Mouse (Mus musculus): Measurements from ENCODE around the gene Tex12. TPM values are rescaled to one million over a fixed set of nuclear protein-coding genes. Genes with fewer than 3 reads are reported as not detected.
A peak's percentile ranks its signal among the peaks of the same experiment; 100 is the strongest.

Gene Tex12
- not detected for total RNA-seq (2021)
- long read RNA-seq, experiment 1, partial matches to known transcripts, result 0 of 1 reads
- long read RNA-seq, experiment 1, other reads (novel, unspliced or antisense), result 0 of 1 reads
- long read RNA-seq, experiment 2, result 0 reads

- intact Hi-C loops (cut with DNase I), result no loop called here
- no peak for DNase-seq (ENCODE audit: low spot score in 2 of 2)
Observed at GRCm38 (mm10) chr9:50561145-50561917, at the start of gene Tex12. Gene Tex12 (minus strand): TSS chr9:50561325.

GRCm38 (mm10) chr9:50604338-50604737 is 43.2 kb upstream of the Tex12 start:
- DNase-seq (ENCODE audit: low spot score in 2 of 2), result no peak
- intact Hi-C loops (cut with DNase I), result no loop called here

GRCm38 (mm10) chr9:50603998-50604324 is 42.8 kb upstream of the Tex12 start:
- intact Hi-C loops (cut with DNase I), result no loop called here
- DNase-seq (ENCODE audit: low spot score in 2 of 2), result no peak

- intact Hi-C loops (cut with DNase I), result no loop called here
- DNase-seq (ENCODE audit: low spot score in 2 of 2), result peak; percentile 95 to 97
Observed at GRCm38 (mm10) chr9:50603189-50603997, 42.3 kb upstream of the Tex12 start, which contains the start of the genes Sdhd and Timm8b. Gene Sdhd (minus strand): TSS chr9:50603812. Gene Timm8b (plus strand): TSS chr9:50603910.

GRCm38 (mm10) chr9:50602055-50602845 is 41.1 kb upstream of the Tex12 start:
- DNase-seq (ENCODE audit: low spot score in 2 of 2), result no peak
- intact Hi-C loops (cut with DNase I), result no loop called here

- intact Hi-C loops (cut with DNase I), result no loop called here
- no peak for DNase-seq (ENCODE audit: low spot score in 2 of 2)
Observed at GRCm38 (mm10) chr9:50601536-50601935, 40.4 kb upstream of the Tex12 start.

GRCm38 (mm10) chr9:50596973-50597372 is 35.8 kb upstream of the Tex12 start:
- intact Hi-C loops (cut with DNase I), result loop anchor here (10.0 kb wide), 1 partner anchor 142 kb away; no protein-coding TSS in a partner anchor
- DNase-seq (ENCODE audit: low spot score in 2 of 2), result no peak

GRCm38 (mm10) chr9:50594794-50595417 is 33.8 kb upstream of the Tex12 start:
- no peak for DNase-seq (ENCODE audit: low spot score in 2 of 2)
- intact Hi-C loops (cut with DNase I), result loop anchor here (10.0 kb wide), 1 partner anchor 140 kb away; no protein-coding TSS in a partner anchor

- no peak for DNase-seq (ENCODE audit: low spot score in 2 of 2)
- intact Hi-C loops (cut with DNase I), result loop anchor here (10.0 kb wide), 1 partner anchor 139 kb away; no protein-coding TSS in a partner anchor
Observed at GRCm38 (mm10) chr9:50593544-50593943, 32.4 kb upstream of the Tex12 start.

- intact Hi-C loops (cut with DNase I), result loop anchor here (10.0 kb wide), 1 partner anchor 138 kb away; no protein-coding TSS in a partner anchor
Observed at GRCm38 (mm10) chr9:50592955-50593354, 31.8 kb upstream of the Tex12 start.

GRCm38 (mm10) chr9:50590856-50591518 is 29.9 kb upstream of the Tex12 start:
- intact Hi-C loops (cut with DNase I), result loop anchor here (10.0 kb wide), 1 partner anchor 136 kb away; no protein-coding TSS in a partner anchor

More at GRCm38 (mm10) chr9:50592955-50593354, 31.8 kb upstream of the Tex12 start:
- DNase-seq (ENCODE audit: low spot score in 2 of 2), result no peak

GRCm38 (mm10) chr9:50586955-50587354 is 25.8 kb upstream of the Tex12 start:
- DNase-seq (ENCODE audit: low spot score in 2 of 2), result no peak
- intact Hi-C loops (cut with DNase I), result no loop called here

More at GRCm38 (mm10) chr9:50590856-50591518, 29.9 kb upstream of the Tex12 start:
- no peak for DNase-seq (ENCODE audit: low spot score in 2 of 2)

GRCm38 (mm10) chr9:50585145-50585818 is 24.2 kb upstream of the Tex12 start:
- DNase-seq (ENCODE audit: low spot score in 2 of 2), result no peak
- intact Hi-C loops (cut with DNase I), result no loop called here

GRCm38 (mm10) chr9:50580370-50580769 is 19.2 kb upstream of the Tex12 start:
- intact Hi-C loops (cut with DNase I), result no loop called here

GRCm38 (mm10) chr9:50569599-50570525 is 8.7 kb upstream of the Tex12 start:
- intact Hi-C loops (cut with DNase I), result no loop called here
- DNase-seq (ENCODE audit: low spot score in 2 of 2), result no peak

More at GRCm38 (mm10) chr9:50580370-50580769, 19.2 kb upstream of the Tex12 start:
- DNase-seq (ENCODE audit: low spot score in 2 of 2), result no peak

GRCm38 (mm10) chr9:50567881-50568280 is 6.8 kb upstream of the Tex12 start:
- DNase-seq (ENCODE audit: low spot score in 2 of 2), result no peak
- intact Hi-C loops (cut with DNase I), result no loop called here

GRCm38 (mm10) chr9:50567372-50567771 is 6.2 kb upstream of the Tex12 start:
- intact Hi-C loops (cut with DNase I), result no loop called here

More at GRCm38 (mm10) chr9:50567372-50567771, 6.2 kb upstream of the Tex12 start:
- DNase-seq (ENCODE audit: low spot score in 2 of 2), result no peak
